Mouse (Mus musculus) liver, postnatal 0 days (tissue): ENCODE measurements around the gene Tprg. TPM values are rescaled to one million over a fixed set of nuclear protein-coding genes. Genes with fewer than 3 reads are reported as not detected.

Experiments used
- ATAC-seq: fragments of 200-750 bp; cut with Nextera tagmentation; 2 replicates; pipeline ENCODE4 v1.8.0; 2017; ENCODE audit warnings: mild to moderate bottlenecking, moderate library complexity
- DNase-seq: peaks from one replicate; pipeline ENCODE4 v3.0.0-alpha.2; 2016
- H3K27ac ChIP-seq: fragments of 300-500 bp; sonication (generic); 2 replicates; pipeline ENCODE4 v1.5.1; 2014; ENCODE audit warnings: antibody characterized with exemption, moderate library complexity, mild to moderate bottlenecking, low read depth
- H3K27me3 ChIP-seq: fragments of 300-500 bp; sonication (generic); 2 replicates; pipeline ENCODE4 v1.6.1; 2014; ENCODE audit warnings: low read length, control low read depth, mixed read lengths; ENCODE audit not compliant: insufficient read depth
- H3K36me3 ChIP-seq: fragments of 300-500 bp; sonication (generic); replicated peaks from 2 replicates; pipeline ENCODE4 v1.6.1; 2014; ENCODE audit warnings: mild to moderate bottlenecking, control low read depth, low read length, moderate library complexity, mixed read lengths; ENCODE audit not compliant: insufficient read depth
- H3K4me1 ChIP-seq: fragments of 300-500 bp; sonication (generic); 2 replicates; pipeline ENCODE4 v1.6.1; 2014; ENCODE audit warnings: antibody characterized with exemption, mild to moderate bottlenecking, control low read depth; ENCODE audit not compliant: insufficient read depth
- H3K4me2 ChIP-seq: fragments of 300-500 bp; sonication (generic); 2 replicates; pipeline ENCODE4 v1.6.1; 2014; ENCODE audit warnings: low read depth, mild to moderate bottlenecking, low read length, moderate library complexity, mixed read lengths
- H3K4me3 ChIP-seq: fragments of 300-500 bp; sonication (generic); 2 replicates; pipeline ENCODE4 v1.5.1; 2014; ENCODE audit warnings: low read depth, low read length
- H3K9ac ChIP-seq: fragments of 300-500 bp; sonication (generic); replicated peaks from 2 replicates; pipeline ENCODE4 v1.6.1; 2014; ENCODE audit warnings: mild to moderate bottlenecking, moderate library complexity
- H3K9me3 ChIP-seq: fragments of 300-500 bp; sonication (generic); 2 replicates; pipeline ENCODE4 v1.6.1; 2016; ENCODE audit warnings: mild to moderate bottlenecking, control low read depth, low read length, mixed read lengths
- CTCF ChIP-seq: sonication (generic); IDR thresholded peaks from 2 replicates; pipeline ENCODE4 v1.5.1; 2016; ENCODE audit warnings: antibody characterized with exemption, low read depth
- EP300 ChIP-seq: IDR thresholded peaks from 2 replicates; pipeline ENCODE4 v1.6.1; 2016; ENCODE audit warnings: antibody characterized with exemption, low read depth, mild to moderate bottlenecking
- WGBS: fragments of 180-500 bp; shearing (Covaris S2); extraction: QIAGEN DNeasy Blood & Tissue Kit; methylation state at CpG from one replicate; pipeline ENCODE4 v1.1.7; 2014; ENCODE audit not compliant: insufficient replicate concordance; 5-methylcytosine and 5-hydroxymethylcytosine counted together
- polyA plus RNA-seq: library from polyadenylated mRNA; unstranded; fragments of >200 nt; fragmentation: Nextera tagmentation; extraction: Ambion mirVana; gene quantifications from 2 replicates; pipeline ENCODE4 v1.2.1, GENCODE M21; 2015

The Tprg gene
- polyA plus RNA-seq, 1 experiment from 2014 or later = not detected

DNA sequence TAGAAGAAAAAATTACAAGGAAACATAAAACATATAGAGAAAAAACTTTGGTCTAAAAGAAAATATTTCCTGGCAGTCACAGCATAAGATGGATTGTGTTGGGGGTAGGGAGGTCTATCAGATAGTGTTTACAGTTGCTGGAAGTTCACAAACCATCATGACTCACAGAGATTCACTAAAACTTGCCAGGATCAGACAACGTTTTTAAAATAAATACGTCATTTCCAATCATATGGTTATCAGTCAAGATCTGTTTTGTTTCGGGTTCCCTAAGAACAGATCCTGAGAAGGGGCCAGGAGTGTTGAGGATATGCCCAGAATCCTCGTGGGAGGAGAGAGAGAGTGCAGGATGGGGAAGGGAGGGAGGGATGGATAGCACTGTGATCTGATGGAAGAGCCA, 18.3 kb upstream of the Tprg start:
- Histone ChIP-seq H3K4me3 (no peak overlapping the region), H3K36me3 (no peaks in the 10 kb centered on the region), H3K9ac (no peak overlapping the region), H3K9me3 (no peaks in the 10 kb centered on the region), H3K4me1 (no peaks in the 10 kb centered on the region), H3K27ac (no peak overlapping the region), H3K27me3 (no peaks in the 10 kb centered on the region), H3K4me2 (no peak overlapping the region)
- no peak for TF ChIP-seq CTCF
- no peak for TF ChIP-seq EP300
- no peak for ATAC-seq
- WGBS = 59% methylated on average over 4 of the region's 4 CpGs
- no peak for DNase-seq

DNA sequence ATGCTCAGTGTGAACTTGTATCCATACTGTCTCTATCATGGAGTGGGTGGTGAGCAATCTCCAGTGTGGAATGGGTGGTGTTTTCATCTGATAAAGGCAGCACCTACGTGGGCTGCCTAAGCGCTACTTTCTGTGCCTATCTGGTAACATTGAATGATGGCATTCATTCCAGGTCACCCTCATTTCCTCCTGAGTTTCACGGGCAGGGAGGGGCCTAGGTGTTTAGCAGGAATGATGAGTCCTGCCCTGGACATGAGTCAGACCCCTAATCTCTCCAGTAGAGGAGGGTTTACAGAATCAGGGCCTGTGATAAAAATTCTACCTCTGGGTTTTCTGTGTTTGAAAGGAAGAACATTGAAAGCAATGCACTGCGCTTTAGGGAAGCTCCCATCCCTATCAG, 4.1 kb upstream of the Tprg start:
- H3K4me2 ChIP-seq = no peak overlapping the region
- no peak for TF ChIP-seq CTCF
- TF ChIP-seq EP300 = no peak
- ATAC-seq = no peak
- H3K4me3 ChIP-seq = no peak overlapping the region
- H3K36me3 ChIP-seq = no peaks in the 10 kb centered on the region
- 73% methylated on average over 4 of the region's 4 CpGs for WGBS
- no peaks in the 10 kb centered on the region for H3K9me3 ChIP-seq
- H3K9ac ChIP-seq = no peak overlapping the region
- H3K27ac ChIP-seq = no peak overlapping the region
- no peak for DNase-seq
- H3K27me3 ChIP-seq = no peaks in the 10 kb centered on the region
- no peaks in the 10 kb centered on the region for H3K4me1 ChIP-seq

DNA sequence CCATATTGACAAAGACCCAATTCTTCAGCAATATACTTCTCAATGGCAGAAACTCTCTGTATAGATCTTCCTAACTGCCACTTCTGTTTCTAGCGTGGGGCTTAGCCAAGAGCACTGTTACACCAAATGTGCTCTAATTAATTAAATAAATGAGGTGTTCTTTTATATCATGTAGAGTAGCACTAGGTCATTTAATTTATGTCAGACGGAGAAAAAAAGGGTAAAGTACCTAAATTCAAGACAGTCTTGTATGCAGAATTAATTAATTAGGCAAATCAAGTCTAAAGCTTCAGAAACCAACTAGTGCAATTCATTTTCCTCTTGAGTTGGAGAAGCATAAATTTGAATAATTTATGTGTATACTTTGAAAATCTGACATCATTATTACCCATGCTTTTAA, 7.1 kb downstream of the Tprg start:
- no peak for TF ChIP-seq EP300
- no peak for TF ChIP-seq CTCF
- Histone ChIP-seq H3K4me2 (no peak overlapping the region), H3K27ac (no peak overlapping the region), H3K9ac (no peak overlapping the region), H3K4me3 (no peak overlapping the region), H3K9me3 (no peaks in the 10 kb centered on the region), H3K4me1 (no peaks in the 10 kb centered on the region), H3K36me3 (no peaks in the 10 kb centered on the region), H3K27me3 (no peaks in the 10 kb centered on the region)
- no peak for DNase-seq
- WGBS = 59% methylated on average over 2 of the region's 2 CpGs
- no peak for ATAC-seq

- H3K4me1 ChIP-seq = no peaks in the 10 kb centered on the region
- H3K27me3 ChIP-seq = no peaks in the 10 kb centered on the region
- H3K9ac ChIP-seq = no peak overlapping the region
- no peak overlapping the region for H3K4me2 ChIP-seq
- DNase-seq (no peak), ATAC-seq (no peak)
- no peaks in the 10 kb centered on the region for H3K36me3 ChIP-seq
- H3K4me3 ChIP-seq = no peak overlapping the region
- no peaks in the 10 kb centered on the region for H3K9me3 ChIP-seq
- 73% methylated on average over 11 of the region's 11 CpGs for WGBS
- TF ChIP-seq EP300 (no peak), CTCF (no peak)
- H3K27ac ChIP-seq = no peak overlapping the region
These were observed 8.9 kb downstream of the Tprg start for GRCm38 (mm10) chr16:25295546-25295945.

GRCm38 (mm10) chr16:25296746-25297145, 10.1 kb downstream of the Tprg start:
- no peaks in the 10 kb centered on the region for H3K4me1 ChIP-seq
- H3K4me3 ChIP-seq = no peak overlapping the region
- 81% methylated on average over 5 of the region's 5 CpGs for WGBS
- no peak overlapping the region for H3K9ac ChIP-seq
- no peak for DNase-seq
- H3K9me3 ChIP-seq = no peaks in the 10 kb centered on the region
- ATAC-seq = no peak
- TF ChIP-seq EP300 (no peak), CTCF (no peak)
- H3K27me3 ChIP-seq = no peaks in the 10 kb centered on the region
- H3K27ac ChIP-seq = no peak overlapping the region
- H3K36me3 ChIP-seq = no peaks in the 10 kb centered on the region
- no peak overlapping the region for H3K4me2 ChIP-seq

GRCm38 (mm10) chr16:25298204-25298603, 11.6 kb downstream of the Tprg start:
- Histone ChIP-seq H3K27ac (no peak overlapping the region), H3K4me2 (no peak overlapping the region), H3K36me3 (no peaks in the 10 kb centered on the region), H3K4me3 (no peak overlapping the region), H3K4me1 (no peaks in the 10 kb centered on the region), H3K27me3 (no peaks in the 10 kb centered on the region), H3K9ac (no peak overlapping the region), H3K9me3 (no peaks in the 10 kb centered on the region)
- ATAC-seq = no peak
- TF ChIP-seq CTCF (no peak), EP300 (no peak)
- WGBS = 69% methylated on average over 1 of the region's 1 CpGs
- DNase-seq = no peak

DNA sequence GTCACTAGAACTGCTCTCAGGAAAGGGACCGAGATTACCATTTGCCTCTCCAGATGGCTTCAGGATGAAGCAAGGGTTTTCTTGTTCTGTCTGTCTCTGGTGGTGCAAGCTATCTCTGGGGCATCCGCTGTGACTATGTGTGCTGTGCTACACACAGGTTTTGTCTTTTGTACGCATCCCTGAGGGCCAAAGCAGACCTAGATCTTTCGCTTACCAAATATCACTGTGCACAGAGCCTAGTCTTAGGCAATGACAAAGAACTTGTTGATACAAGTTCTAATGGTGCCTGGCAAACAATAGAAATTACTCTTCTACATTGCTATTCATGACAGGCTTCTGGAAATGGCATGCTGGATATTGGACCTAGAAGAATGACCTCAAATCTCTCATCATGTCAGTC, 16.0 kb downstream of the Tprg start:
- DNase-seq (no peak), ATAC-seq (no peak)
- H3K27ac ChIP-seq = no peak overlapping the region
- H3K4me3 ChIP-seq = no peak overlapping the region
- no peaks in the 10 kb centered on the region for H3K4me1 ChIP-seq
- no peaks in the 10 kb centered on the region for H3K36me3 ChIP-seq
- H3K4me2 ChIP-seq = no peak overlapping the region
- 76% methylated on average over 4 of the region's 4 CpGs for WGBS
- H3K9me3 ChIP-seq = no peaks in the 10 kb centered on the region
- H3K9ac ChIP-seq = no peak overlapping the region
- no peak for TF ChIP-seq CTCF
- no peak for TF ChIP-seq EP300
- H3K27me3 ChIP-seq = no peaks in the 10 kb centered on the region
